Mouse (Mus musculus) hindbrain, embryonic 15.5 days (tissue): ENCODE data around the gene Hira. TPM values are rescaled to one million over a fixed set of nuclear protein-coding genes. Genes with fewer than 3 reads are reported as not detected.
"Not testable (repeated sequence)": the region's sequence is repeated elsewhere in the genome, so short reads cannot be mapped to it uniquely, and the experiment has no call there.

Experiments
- ATAC-seq: fragments of 200-750 bp; cut with Nextera tagmentation; 2 replicates; pipeline ENCODE4 v1.8.0; 2017; ENCODE audit warnings: low read depth, moderate number of reproducible peaks, moderate TSS enrichment; ENCODE audit not compliant: low FRiP score
- H3K27ac ChIP-seq: fragments of 300-500 bp; sonication (generic); replicated peaks from 2 replicates; pipeline ENCODE4 v1.5.1; 2015; ENCODE audit warnings: mild to moderate bottlenecking, inconsistent platforms
- H3K27me3 ChIP-seq: fragments of 300-500 bp; sonication (generic); 2 replicates; pipeline ENCODE4 v1.6.1; 2015; ENCODE audit warnings: control low read depth, inconsistent platforms
- H3K36me3 ChIP-seq: fragments of 300-500 bp; sonication (generic); 2 replicates; pipeline ENCODE4 v1.6.1; 2015; ENCODE audit warnings: control low read depth, inconsistent platforms
- H3K4me1 ChIP-seq: fragments of 300-500 bp; sonication (generic); replicated peaks from 2 replicates; pipeline ENCODE4 v1.6.1; 2015; ENCODE audit warnings: control low read depth, inconsistent platforms
- H3K4me2 ChIP-seq: fragments of 300-500 bp; sonication (generic); 2 replicates; pipeline ENCODE4 v1.6.1; 2015; ENCODE audit warnings: moderate library complexity, mild to moderate bottlenecking, inconsistent platforms
- H3K4me3 ChIP-seq: fragments of 300-500 bp; sonication (generic); 2 replicates; pipeline ENCODE4 v1.5.1; 2015; ENCODE audit warnings: mild to moderate bottlenecking, inconsistent platforms
- H3K9ac ChIP-seq: fragments of 300-500 bp; sonication (generic); 2 replicates; pipeline ENCODE4 v1.6.1; 2015; ENCODE audit warnings: inconsistent platforms
- H3K9me3 ChIP-seq: fragments of 300-500 bp; sonication (generic); 2 replicates; pipeline ENCODE4 v1.6.1; 2016; ENCODE audit warnings: control low read depth, inconsistent platforms
- WGBS: fragments of 180-500 bp; shearing (Covaris S2); methylation state at CpG from one replicate; pipeline ENCODE4 v1.1.7; 2015; 5-methylcytosine and 5-hydroxymethylcytosine counted together
- polyA plus RNA-seq: library from polyadenylated mRNA; unstranded; fragments of >200 nt; fragmentation: Nextera tagmentation; extraction: Ambion mirVana; gene quantifications from 2 replicates; pipeline ENCODE4 v1.2.1, GENCODE M21; 2015

Hira gene
- polyA plus RNA-seq, 1 experiment from 2014 or later = 19.1 TPM

DNA sequence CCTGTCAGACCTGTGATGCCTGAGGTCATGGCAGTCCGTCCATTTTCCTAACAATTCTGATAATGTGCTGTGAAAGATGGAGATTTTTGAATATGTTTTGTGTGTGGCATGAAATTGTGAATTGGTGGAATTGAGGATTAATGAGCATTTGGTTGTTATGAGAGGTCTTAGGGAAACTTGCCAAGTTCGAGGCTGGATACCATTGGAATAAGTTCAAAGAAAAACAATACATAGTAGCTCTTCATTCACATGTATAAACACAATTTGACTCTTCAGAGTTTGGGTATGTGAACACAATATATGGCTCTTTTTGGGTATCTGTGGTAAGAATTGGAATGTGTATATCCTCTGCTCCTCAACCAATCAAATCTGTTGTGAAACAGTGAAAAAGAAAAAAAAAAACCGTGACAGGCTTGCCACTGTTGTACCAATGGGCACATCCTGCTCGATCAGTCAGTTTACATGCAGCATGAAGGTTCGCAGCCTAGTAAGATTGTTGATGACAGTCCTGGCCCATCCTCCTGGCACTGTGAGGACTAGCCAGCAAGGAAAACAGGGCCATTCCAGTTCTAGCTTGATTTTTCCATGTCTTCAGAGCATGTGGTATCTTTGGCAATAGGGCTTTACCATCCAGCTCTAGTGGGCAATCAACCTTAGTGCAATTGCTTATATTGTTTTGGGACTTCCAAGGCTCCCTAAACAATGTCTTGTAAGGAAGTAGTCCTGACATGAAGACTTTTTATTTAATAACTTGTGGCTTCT, 61.7 kb downstream of the Hira start:
- no peak for ATAC-seq
- WGBS = 83% methylated on average over 5 of the region's 5 CpGs

DNA sequence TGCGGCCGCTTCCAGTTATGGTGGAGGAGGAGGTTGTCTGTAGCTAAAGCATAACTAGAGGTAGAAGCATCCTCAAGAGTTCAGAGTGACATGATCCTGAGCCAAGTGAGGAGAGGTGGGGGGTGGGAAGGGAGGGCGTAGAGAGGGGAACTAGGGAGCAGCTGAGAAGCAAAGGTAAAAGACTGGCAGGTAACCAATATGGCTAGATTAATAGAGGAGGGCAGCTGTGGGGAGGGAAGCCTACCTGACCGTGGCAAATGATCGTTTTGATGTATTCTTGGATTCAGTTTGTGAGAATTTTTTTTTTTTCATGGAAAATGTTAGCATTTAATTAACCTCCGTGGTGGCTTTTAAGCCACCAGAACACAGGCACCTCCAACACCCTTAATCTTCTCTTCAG, 67.1 kb downstream of the Hira start:
- no peaks in the 10 kb centered on the region for H3K4me1 ChIP-seq
- H3K27me3 ChIP-seq = no peaks in the 10 kb centered on the region
- H3K4me2 ChIP-seq = no peak overlapping the region
- H3K27ac ChIP-seq = no peak overlapping the region
- H3K9me3 ChIP-seq = no peaks in the 10 kb centered on the region
- 93% methylated on average over 6 of the region's 6 CpGs for WGBS
- H3K4me3 ChIP-seq = no peak overlapping the region
- no peak for ATAC-seq
- H3K9ac ChIP-seq = no peak overlapping the region
- peaks cover 43% of the 10 kb centered on the region for H3K36me3 ChIP-seq

More for the DNA sequence above, 61.7 kb downstream of the Hira start:
- no peaks in the 10 kb centered on the region for H3K9me3 ChIP-seq
- H3K9ac ChIP-seq = no peak overlapping the region
- no peaks in the 10 kb centered on the region for H3K4me1 ChIP-seq
- peaks cover 55% of the 10 kb centered on the region for H3K36me3 ChIP-seq
- H3K27me3 ChIP-seq = no peaks in the 10 kb centered on the region
- H3K4me3 ChIP-seq = no peak overlapping the region
- H3K4me2 ChIP-seq = no peak overlapping the region
- no peak overlapping the region for H3K27ac ChIP-seq

DNA sequence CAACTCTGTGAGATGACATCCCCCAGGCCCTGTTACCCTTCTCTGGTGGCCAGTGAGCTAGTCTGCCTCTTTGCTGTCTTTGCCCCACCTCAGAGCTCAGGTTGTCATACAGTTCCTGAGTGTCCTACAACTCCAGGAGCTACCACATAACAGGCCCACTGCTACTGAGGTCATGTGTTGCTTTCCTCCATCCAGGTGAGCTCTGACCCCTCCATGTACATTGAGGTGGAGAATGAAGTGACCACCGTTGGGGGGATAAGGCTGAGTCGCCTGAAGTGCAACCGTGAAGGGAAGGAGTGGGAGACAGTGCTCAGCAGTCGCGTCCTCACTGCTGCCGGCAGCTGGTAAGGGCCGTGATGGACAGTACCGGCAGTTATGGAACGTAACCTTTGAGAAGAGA, 72.1 kb downstream of the Hira start:
- Histone ChIP-seq H3K36me3 (peaks cover 79% of the 10 kb centered on the region), H3K9ac (no peak overlapping the region), H3K4me2 (no peak overlapping the region), H3K9me3 (no peaks in the 10 kb centered on the region), H3K27me3 (no peaks in the 10 kb centered on the region), H3K4me1 (no peaks in the 10 kb centered on the region), H3K27ac (no peak overlapping the region), H3K4me3 (no peak overlapping the region)
- no peak for ATAC-seq
- WGBS = 95% methylated on average over 9 of the region's 9 CpGs

DNA sequence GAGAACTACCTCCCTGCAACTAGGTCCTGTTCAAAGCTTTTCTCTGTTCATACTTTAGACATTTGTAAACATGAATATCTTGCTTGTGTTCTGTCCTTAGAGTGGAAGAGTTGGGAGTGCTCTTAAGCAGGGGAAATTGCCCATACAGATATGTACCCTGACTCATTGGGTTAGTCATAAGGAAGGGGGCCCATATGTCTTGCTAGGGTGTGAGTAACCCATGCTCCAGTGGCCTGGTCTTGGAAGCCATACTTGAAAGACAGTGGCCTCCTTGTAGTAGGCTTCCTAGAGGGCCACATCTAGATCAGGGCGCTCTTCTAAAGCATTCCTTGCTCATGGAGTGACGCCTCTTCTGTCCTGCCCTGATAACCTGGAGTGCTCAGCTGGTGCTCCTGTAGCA, 73.5 kb downstream of the Hira start:
- Histone ChIP-seq H3K4me1 (no peaks in the 10 kb centered on the region), H3K4me3 (no peak overlapping the region), H3K27ac (no peak overlapping the region), H3K4me2 (no peak overlapping the region), H3K27me3 (no peaks in the 10 kb centered on the region), H3K9ac (no peak overlapping the region), H3K36me3 (peaks cover 90% of the 10 kb centered on the region), H3K9me3 (no peaks in the 10 kb centered on the region)
- 92% methylated on average over 2 of the region's 2 CpGs for WGBS
- no peak for ATAC-seq

DNA sequence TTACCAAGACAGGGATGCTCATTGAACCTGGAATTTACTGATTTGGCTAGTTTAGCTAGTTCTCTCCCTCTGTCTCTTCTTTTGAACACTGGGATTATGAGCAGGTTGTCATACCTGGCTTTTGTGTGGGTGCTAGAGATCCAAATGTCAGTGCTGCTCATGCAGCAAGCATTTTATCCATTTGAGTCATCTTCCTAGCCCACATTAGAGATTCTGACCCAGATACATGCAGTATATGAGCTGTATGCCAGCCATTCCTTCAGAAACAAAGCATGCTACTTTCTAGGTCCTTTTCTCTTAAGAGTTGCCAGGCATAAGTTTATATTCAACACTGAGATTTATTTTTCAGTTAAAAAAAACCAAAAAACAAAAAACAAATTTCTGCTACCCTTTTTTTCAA, 76.0 kb downstream of the Hira start:
- Histone ChIP-seq H3K9me3 (no peaks in the 10 kb centered on the region), H3K9ac (no peak overlapping the region), H3K4me2 (no peak overlapping the region), H3K27me3 (no peaks in the 10 kb centered on the region), H3K36me3 (peaks cover 92% of the 10 kb centered on the region), H3K4me3 (no peak overlapping the region), H3K27ac (no peak overlapping the region), H3K4me1 (no peaks in the 10 kb centered on the region)
- no peak for ATAC-seq

DNA sequence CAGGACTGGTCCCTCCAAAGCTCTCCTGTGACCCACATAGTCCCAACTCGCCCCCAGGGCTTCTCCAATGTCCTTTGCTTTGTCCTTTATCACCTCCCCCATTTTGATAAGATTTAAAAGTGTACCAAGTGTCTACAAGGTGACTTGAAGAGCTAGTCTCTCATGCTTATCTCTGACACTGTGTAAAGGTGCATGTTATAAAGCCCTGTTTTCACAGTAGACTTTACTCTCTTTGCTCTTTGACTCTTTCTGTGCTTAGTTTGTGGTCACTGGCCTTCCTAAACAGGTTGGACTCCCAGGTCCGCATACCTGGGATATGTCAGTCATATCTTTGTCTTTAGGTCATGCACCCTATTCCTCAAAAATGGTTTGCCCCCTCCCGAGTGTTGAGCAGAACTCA, 78.2 kb downstream of the Hira start:
- no peaks in the 10 kb centered on the region for H3K27me3 ChIP-seq
- H3K4me1 ChIP-seq = no peaks in the 10 kb centered on the region
- peaks cover 3% of the 10 kb centered on the region; the same call in 1 of the 2 replicates for H3K9me3 ChIP-seq
- H3K4me3 ChIP-seq = no peak overlapping the region
- no peak overlapping the region for H3K9ac ChIP-seq
- no peak overlapping the region for H3K27ac ChIP-seq
- H3K4me2 ChIP-seq = no peak overlapping the region
- peaks cover 78% of the 10 kb centered on the region for H3K36me3 ChIP-seq
- no peak for ATAC-seq
- WGBS = 92% methylated on average over 3 of the region's 3 CpGs

DNA sequence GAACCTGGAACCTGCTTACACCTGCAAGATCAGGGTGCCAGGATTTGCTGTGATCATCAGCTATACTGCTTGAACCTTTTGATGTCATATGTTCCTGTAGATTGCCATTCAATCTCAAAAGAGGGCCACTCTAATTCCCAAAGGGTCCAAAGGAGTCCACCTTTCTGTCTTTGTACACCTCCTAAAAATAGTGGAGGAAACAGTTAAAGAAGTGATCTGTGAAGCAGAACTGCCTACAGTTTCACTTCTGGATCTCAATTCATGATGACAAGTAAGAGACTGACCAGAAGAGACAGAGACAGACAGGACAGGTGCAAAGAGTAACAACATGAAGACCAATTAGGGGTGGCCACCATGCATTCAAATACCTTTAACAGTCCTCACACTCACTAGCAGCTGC, 86.6 kb downstream of the Hira start:
- ATAC-seq = no peak
- Histone ChIP-seq H3K36me3 (peaks cover 66% of the 10 kb centered on the region), H3K27me3 (no peaks in the 10 kb centered on the region)

DNA sequence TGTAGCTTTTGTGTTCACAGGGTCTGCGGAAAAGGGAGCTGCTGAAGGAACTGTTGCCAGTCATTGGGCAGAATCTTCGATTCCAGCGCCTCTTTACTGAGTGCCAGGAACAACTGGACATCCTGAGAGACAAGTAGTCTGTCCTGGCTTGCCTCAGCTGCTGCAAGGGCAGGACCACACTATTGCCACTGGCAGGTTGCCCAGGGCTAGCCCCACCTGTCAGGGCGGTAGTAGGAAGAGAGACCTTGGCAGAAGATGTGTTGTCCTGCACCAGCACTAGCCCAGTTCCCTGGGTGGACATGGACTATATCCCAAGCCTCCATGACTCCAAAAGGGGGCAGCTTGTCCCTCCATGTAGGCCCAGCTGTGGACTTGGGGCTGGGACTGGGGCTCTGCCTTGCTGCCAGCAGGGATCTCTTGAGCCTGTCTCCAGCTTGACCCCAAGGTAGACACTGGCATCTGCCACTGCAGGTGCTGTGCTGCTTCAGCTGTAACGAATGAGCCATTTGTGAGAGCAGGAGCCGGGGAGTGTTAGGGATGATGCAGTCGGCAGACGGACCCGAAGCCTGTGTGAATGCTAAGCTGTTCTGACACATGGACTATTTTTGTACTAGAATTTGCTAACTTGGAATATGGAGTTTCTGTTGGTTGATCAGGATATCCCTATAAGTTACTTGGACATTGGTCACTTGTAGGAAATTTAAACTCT, 92.7 kb downstream of the Hira start:
- Histone ChIP-seq H3K4me1 (no peaks in the 10 kb centered on the region), H3K36me3 (peaks cover 47% of the 10 kb centered on the region), H3K27ac (no peak overlapping the region), H3K4me2 (no peak overlapping the region), H3K27me3 (no peaks in the 10 kb centered on the region), H3K9ac (no peak overlapping the region), H3K9me3 (peaks cover 4% of the 10 kb centered on the region; the same call in 1 of the 2 replicates), H3K4me3 (no peak overlapping the region)
- 92% methylated on average over 9 of the region's 9 CpGs for WGBS
- ATAC-seq = no peak

More for the DNA sequence above, 86.6 kb downstream of the Hira start:
- Histone ChIP-seq H3K4me1 (no peaks in the 10 kb centered on the region), H3K4me3 (no peak overlapping the region), H3K27ac (no peak overlapping the region), H3K9me3 (peaks cover 20% of the 10 kb centered on the region; the same call in 1 of the 2 replicates), H3K4me2 (no peak overlapping the region), H3K9ac (no peak overlapping the region)

DNA sequence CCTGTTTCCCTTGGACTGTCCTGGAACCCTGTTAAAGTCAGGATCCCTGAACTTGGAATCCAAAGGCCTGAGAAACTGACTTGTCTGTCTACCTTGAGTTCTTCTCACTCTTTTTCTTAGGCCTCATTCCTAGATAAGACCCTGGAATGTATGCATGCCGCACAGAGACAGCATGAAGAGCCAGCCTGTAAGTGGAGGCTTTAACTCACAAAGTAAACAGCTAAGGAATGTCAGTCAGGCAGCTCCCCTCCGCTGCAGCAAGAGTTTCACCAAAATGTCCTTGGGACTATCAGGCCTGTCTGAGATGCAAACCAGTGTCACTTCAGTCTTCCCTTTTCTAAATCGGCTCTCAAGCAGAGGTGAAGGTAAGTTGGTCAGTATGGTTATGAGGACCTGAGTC, 94.0 kb downstream of the Hira start:
- no peak for ATAC-seq
- Histone ChIP-seq H3K36me3 (peaks cover 40% of the 10 kb centered on the region), H3K4me1 (no peaks in the 10 kb centered on the region), H3K4me2 (no peak overlapping the region), H3K4me3 (no peak overlapping the region), H3K27me3 (no peaks in the 10 kb centered on the region), H3K9ac (no peak overlapping the region), H3K27ac (no peak overlapping the region), H3K9me3 (no peaks in the 10 kb centered on the region)
- 86% methylated on average over 3 of the region's 3 CpGs for WGBS

DNA sequence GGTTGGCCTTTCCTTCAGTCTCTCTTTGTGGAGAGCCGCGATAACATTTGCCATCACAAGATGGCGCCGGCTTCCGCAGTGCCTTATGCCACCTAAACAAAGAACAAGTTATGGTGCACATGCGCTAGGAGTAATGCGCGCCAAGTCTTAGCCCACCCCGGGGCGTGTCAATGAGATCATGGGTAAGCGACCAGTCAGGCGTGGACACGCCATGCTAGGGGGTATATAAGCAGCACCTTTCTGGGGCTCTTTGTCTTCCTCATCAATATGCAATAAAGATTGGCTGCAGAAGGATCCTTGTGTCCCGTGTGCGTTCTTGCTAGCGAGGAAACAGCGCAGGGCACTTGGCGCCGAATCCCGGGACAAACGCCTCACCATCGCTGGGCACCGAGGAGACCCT, 98.8 kb downstream of the Hira start:
- not testable (repeated sequence) for ATAC-seq, H3K9ac ChIP-seq
- 84% methylated on average over 23 of the region's 23 CpGs for WGBS

DNA sequence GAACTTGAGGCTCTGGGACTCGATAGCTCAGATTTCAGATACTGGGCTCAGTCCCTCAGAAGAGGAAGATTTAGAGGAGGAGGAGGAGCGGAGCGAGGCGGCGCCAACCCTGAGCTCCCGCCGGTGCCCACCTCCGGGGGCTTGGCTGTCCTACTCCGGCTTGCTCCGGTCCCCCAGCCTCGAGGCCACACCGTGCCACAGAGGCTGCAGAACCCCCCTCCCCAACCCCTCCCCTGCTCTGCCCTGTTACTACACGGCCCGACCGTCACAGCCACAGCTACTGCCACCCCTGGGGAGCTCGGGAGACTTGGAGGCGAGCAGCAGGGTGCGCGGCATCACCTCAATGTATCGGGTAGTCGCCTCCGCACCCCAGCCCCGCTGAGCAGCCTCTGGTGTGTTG, 99.5 kb downstream of the Hira start:
- no peak overlapping the region for H3K9ac ChIP-seq

More for the DNA sequence above, 98.8 kb downstream of the Hira start:
- H3K9me3 ChIP-seq, H3K27me3 ChIP-seq, H3K4me2 ChIP-seq, H3K4me1 ChIP-seq, H3K27ac ChIP-seq: not testable (repeated sequence)
- Histone ChIP-seq H3K4me3 (0 out of 2 replicates have a peak overlapping the region, but pooled peaks have one; percentile 3), H3K36me3 (peaks cover 14% of the 10 kb centered on the region)

DNA sequence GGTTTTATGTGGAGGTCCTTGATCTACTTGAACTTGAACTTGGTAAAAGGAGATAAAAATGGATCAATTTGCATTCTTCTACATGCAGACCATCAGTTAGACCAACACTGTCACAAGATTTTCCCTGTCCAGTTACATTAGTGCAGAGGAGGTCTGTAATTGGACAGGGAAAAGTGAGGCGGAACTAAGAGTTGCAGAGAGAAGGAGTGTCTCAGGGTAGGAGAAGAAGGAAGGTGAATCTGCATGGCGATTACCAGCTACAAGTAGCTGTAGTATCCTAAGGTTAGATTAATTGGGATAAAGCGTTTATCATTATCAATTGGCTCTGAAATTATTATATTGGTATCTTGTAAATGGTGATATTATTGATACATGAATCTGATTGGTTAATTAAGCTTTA, 109.5 kb downstream of the Hira start:
- no peak overlapping the region for H3K9ac ChIP-seq
- no peaks in the 10 kb centered on the region for H3K27me3 ChIP-seq
- no peak for ATAC-seq
- no peak overlapping the region for H3K4me3 ChIP-seq
- H3K27ac ChIP-seq = no peak overlapping the region
- WGBS = 90% methylated on average over 3 of the region's 3 CpGs
- no peaks in the 10 kb centered on the region for H3K9me3 ChIP-seq
- no peak overlapping the region for H3K4me2 ChIP-seq
- no peaks in the 10 kb centered on the region for H3K36me3 ChIP-seq
- H3K4me1 ChIP-seq = no peaks in the 10 kb centered on the region

More for the DNA sequence above, 99.5 kb downstream of the Hira start:
- Histone ChIP-seq H3K27ac (no peak overlapping the region), H3K27me3 (no peaks in the 10 kb centered on the region), H3K36me3 (peaks cover 8% of the 10 kb centered on the region), H3K4me3 (0 out of 2 replicates have a peak overlapping the region, but pooled peaks have one; percentile 3), H3K4me2 (0 out of 2 replicates have a peak overlapping the region, but pooled peaks have one; percentile 11), H3K9me3 (no peaks in the 10 kb centered on the region), H3K4me1 (no peaks in the 10 kb centered on the region)
- 77% methylated on average over 23 of the region's 23 CpGs for WGBS
- 0 out of 2 replicates have a peak, but pooled peaks have one; percentile 56 for ATAC-seq
